Mouse (Mus musculus): ENCODE results near the gene Fam20c.

DNA sequence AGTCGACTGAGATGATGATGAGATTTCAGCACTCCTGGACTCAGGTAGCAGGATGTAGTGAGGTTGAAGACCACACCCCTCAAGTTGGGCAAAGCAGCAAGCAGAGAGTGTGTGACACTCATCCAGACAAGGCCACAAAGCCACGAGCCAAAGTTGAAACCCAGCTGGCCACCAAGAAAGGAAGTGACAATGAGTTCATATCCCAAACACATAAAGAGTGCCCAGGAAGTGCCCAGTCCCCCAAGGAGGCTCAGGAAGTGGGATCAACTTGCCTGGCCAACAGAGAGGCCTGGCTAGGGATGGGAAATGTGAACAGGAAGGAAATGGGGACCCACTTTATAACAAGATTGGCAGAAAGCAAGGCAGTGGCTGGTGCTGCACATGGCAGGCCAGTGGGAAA lies 99.0 kb downstream of the Fam20c start:
- TF ChIP-seq CTCF (IDR thresholded peaks at IDR 0.05; ENCODE audit: insufficient read depth, low read depth, low read length) = no peak
- no peak for TF ChIP-seq POLR2A (IDR thresholded peaks at IDR 0.05; ENCODE audit: insufficient read depth, low read depth, low read length)

All from olfactory bulb, adult 2 months (tissue).